Mouse (Mus musculus) forebrain, embryonic 16.5 days (tissue): ENCODE results near the gene Sidt1. TPM values are rescaled to one million over a fixed set of nuclear protein-coding genes. Genes with fewer than 3 reads are reported as not detected.
"Not testable (repeated sequence)": the region's sequence is repeated elsewhere in the genome, so short reads cannot be mapped to it uniquely, and the experiment has no call there.

Experiments used
- ATAC-seq: fragments of 200-750 bp; cut with Nextera tagmentation; 2 replicates; pipeline ENCODE4 v1.8.0; 2017; ENCODE audit warnings: mild to moderate bottlenecking, moderate library complexity
- H3K27ac ChIP-seq: fragments of 300-500 bp; sonication (generic); 2 replicates; pipeline ENCODE4 v1.5.1; 2014; ENCODE audit warnings: low read length, control low read depth
- H3K27me3 ChIP-seq: fragments of 300-500 bp; sonication (generic); replicated peaks from 2 replicates; pipeline ENCODE4 v1.6.1; 2014; ENCODE audit warnings: low read length; ENCODE audit not compliant: control insufficient read depth, insufficient read depth
- H3K36me3 ChIP-seq: fragments of 300-500 bp; sonication (generic); 2 replicates; pipeline ENCODE4 v1.6.1; 2014; ENCODE audit not compliant: control insufficient read depth, insufficient read depth
- H3K4me1 ChIP-seq: fragments of 300-500 bp; sonication (generic); replicated peaks from 2 replicates; pipeline ENCODE4 v1.6.1; 2014; ENCODE audit warnings: low read length; ENCODE audit not compliant: control insufficient read depth, insufficient read depth
- H3K4me2 ChIP-seq: fragments of 300-500 bp; sonication (generic); 2 replicates; pipeline ENCODE4 v1.6.1; 2014; ENCODE audit warnings: mild to moderate bottlenecking, low read length, control low read depth
- H3K4me3 ChIP-seq: fragments of 300-500 bp; sonication (generic); replicated peaks from 2 replicates; pipeline ENCODE4 v1.5.1; 2014; ENCODE audit warnings: mild to moderate bottlenecking, low read length, control low read depth
- H3K9ac ChIP-seq: fragments of 300-500 bp; sonication (generic); replicated peaks from 2 replicates; pipeline ENCODE4 v1.6.1; 2014; ENCODE audit warnings: low read depth, low read length, control low read depth
- H3K9me3 ChIP-seq: fragments of 300-500 bp; sonication (generic); 2 replicates; pipeline ENCODE4 v1.6.1; 2016; ENCODE audit warnings: low read length; ENCODE audit not compliant: control insufficient read depth
- WGBS: fragments of 180-500 bp; shearing (Covaris S2); extraction: QIAGEN DNeasy Blood & Tissue Kit; methylation state at CpG from one replicate; pipeline ENCODE4 v1.1.7; 2014; 5-methylcytosine and 5-hydroxymethylcytosine counted together
- polyA plus RNA-seq: library from polyadenylated mRNA; unstranded; fragments of >200 nt; fragmentation: Nextera tagmentation; extraction: Ambion mirVana; gene quantifications from 2 replicates; pipeline ENCODE4 v1.2.1, GENCODE M21; 2015

The Sidt1 gene
- polyA plus RNA-seq, 1 experiment from 2014 or later: 5.3 TPM

DNA sequence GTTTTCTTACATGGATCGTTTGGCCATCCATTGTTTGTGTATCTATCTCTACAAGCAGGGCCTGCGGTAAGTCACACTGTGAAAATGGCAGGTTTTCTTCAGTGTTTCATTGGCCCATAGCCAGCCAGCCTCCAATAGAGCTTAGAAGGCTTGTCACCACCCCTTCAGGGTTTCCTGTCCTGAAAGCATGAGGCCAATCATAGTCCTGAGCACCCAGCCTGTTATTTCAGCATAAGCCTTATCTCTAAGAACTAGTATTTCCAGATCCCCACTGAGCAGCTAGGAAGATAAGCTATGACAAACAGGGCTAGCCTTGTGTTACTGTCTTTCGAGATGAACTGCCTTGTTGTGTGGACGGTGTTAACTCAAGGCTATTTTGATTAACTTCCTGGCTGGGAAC, 19.6 kb downstream of the Sidt1 start:
- Histone ChIP-seq H3K27me3 (no peaks in the 10 kb centered on the region), H3K9me3 (no peaks in the 10 kb centered on the region), H3K27ac (no peak overlapping the region), H3K4me2 (no peak overlapping the region), H3K4me1 (no peaks in the 10 kb centered on the region), H3K4me3 (no peak overlapping the region), H3K9ac (no peak overlapping the region), H3K36me3 (no peaks in the 10 kb centered on the region)
- ATAC-seq: no peak
- 77% methylated on average over 4 of the region's 4 CpGs for WGBS

DNA sequence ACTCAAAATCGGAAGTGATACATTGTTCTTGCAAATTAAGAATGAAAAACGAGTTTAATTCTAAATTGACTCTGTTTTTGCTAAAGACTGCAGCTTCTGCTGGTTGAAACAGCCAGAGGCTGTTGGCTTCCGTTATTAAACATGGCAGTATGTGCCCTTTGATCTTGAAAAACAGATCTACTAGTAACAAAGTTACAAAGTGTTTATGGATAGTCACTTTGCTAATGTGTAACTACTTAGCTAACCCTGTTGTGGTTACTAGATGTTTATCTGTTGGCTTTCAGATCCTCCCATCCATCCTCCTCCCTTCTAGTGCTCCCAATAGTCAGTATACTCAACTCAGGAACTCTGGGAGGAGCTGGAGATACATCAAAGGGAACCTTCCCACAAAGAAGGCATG, 27.4 kb downstream of the Sidt1 start:
- Histone ChIP-seq H3K4me2 (no peak overlapping the region), H3K9ac (no peak overlapping the region), H3K36me3 (no peaks in the 10 kb centered on the region), H3K27me3 (no peaks in the 10 kb centered on the region), H3K4me3 (no peak overlapping the region), H3K27ac (no peak overlapping the region), H3K9me3 (no peaks in the 10 kb centered on the region), H3K4me1 (0 out of 2 replicates have a peak, but pooled peaks cover 3% of the 10 kb centered on the region)
- ATAC-seq: no peak
- 58% methylated on average over 3 of the region's 3 CpGs for WGBS

DNA sequence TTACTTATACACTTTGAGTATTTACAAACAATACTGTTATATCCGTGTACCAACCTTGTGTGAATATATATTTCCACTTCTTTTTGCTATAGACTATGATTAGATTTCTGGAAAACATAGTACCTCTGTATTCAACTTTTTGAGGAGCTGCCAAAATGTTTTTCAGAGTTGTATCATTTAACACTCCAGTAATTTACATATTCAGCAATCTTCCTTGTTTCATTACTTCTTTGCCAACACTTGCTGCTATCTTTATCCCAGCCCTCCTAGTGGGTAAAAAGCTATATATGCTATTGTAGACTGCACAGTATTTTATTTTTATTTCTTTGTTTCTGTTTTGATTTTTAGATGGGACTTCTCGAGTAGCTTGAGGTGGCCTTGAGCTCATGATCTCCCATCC, 29.2 kb downstream of the Sidt1 start:
- no peak overlapping the region for H3K4me3 ChIP-seq
- ATAC-seq: no peak
- H3K27me3 ChIP-seq: no peaks in the 10 kb centered on the region
- H3K36me3 ChIP-seq: no peaks in the 10 kb centered on the region
- no peaks in the 10 kb centered on the region for H3K9me3 ChIP-seq
- H3K9ac ChIP-seq: no peak overlapping the region
- 0 out of 2 replicates have a peak, but pooled peaks cover 3% of the 10 kb centered on the region for H3K4me1 ChIP-seq
- WGBS: 80% methylated on average over 2 of the region's 2 CpGs
- no peak overlapping the region for H3K4me2 ChIP-seq
- H3K27ac ChIP-seq: no peak overlapping the region

DNA sequence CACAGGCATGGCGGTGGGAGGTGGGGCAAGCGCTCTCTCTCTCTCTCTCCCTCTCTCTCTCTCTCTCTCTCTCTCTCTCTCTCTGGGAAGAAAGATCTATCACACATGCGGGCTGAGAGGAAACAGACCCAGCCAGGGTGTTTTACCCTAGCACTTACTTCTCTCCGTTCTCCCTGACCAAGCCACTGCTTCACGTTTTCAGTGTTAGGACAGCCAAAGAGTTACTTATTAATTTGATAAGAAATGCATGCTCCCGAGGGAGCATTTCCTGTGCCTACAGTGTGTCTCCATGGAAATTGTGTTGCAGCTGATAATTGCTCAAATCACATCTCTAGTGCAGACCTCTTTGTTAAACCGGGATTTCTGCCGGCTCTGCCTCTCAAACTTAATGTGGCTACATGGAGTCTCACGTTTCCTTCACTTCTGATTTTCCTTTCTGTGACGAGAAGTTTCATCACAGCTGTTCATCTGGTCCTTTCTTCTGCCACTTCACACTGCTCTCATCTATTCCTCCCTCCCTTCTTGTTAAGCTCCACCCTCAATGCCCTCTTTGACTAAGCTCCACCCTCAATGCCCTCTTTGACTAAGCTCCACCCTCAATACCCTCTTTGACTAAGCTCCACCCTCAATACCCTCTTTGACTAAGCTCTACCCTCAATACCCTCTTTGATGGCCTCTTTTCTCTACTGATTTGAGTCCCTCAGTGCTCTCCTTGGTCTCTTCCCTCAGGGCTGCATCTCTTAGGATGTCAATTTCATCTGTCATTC, 30.7 kb downstream of the Sidt1 start:
- no peaks in the 10 kb centered on the region for H3K27me3 ChIP-seq
- H3K36me3 ChIP-seq: no peaks in the 10 kb centered on the region
- H3K27ac ChIP-seq: no peak overlapping the region
- WGBS: 49% methylated on average over 10 of the region's 10 CpGs
- no peak overlapping the region for H3K9ac ChIP-seq
- ATAC-seq: no peak
- H3K4me3 ChIP-seq: no peak overlapping the region
- no peaks in the 10 kb centered on the region for H3K9me3 ChIP-seq
- 0 out of 2 replicates have a peak, but pooled peaks cover 3% of the 10 kb centered on the region for H3K4me1 ChIP-seq
- H3K4me2 ChIP-seq: no peak overlapping the region

DNA sequence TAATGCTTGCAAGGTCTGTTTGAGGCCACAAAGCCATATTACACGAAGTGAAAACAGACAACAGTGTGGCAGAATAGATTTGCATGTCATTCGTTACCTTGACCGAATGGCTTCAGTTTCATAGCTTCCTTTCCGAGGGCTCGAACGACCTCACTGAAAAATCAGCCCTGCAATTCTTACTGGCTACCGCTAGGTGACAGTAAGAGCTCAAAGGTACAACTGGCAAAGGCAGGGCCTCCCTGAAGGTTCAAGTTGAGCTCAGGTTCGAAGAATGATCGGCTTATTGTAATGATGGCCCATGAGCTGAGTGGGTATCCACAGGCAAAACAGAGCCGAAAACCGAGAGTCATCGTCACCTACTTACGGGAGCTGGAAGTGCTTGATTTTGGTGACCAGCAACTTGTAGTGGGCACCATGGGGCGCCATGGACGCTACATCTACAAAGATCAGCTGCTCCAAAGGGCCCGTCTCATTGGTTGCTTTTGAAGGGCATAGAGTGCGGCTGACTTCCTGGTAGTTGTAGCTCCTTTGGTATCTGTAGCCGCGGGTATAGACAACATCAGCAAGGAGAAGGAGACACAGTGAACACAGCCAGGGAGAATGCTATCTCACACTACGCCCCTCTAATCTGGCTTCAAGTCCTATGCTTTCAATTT, 33.4 kb downstream of the Sidt1 start:
- Histone ChIP-seq H3K27ac (no peak overlapping the region), H3K9ac (no peak overlapping the region), H3K27me3 (no peaks in the 10 kb centered on the region), H3K36me3 (no peaks in the 10 kb centered on the region), H3K4me1 (0 out of 2 replicates have a peak, but pooled peaks cover 3% of the 10 kb centered on the region), H3K4me3 (no peak overlapping the region), H3K4me2 (no peak overlapping the region), H3K9me3 (no peaks in the 10 kb centered on the region)
- 85% methylated on average over 20 of the region's 20 CpGs for WGBS
- ATAC-seq: no peak

DNA sequence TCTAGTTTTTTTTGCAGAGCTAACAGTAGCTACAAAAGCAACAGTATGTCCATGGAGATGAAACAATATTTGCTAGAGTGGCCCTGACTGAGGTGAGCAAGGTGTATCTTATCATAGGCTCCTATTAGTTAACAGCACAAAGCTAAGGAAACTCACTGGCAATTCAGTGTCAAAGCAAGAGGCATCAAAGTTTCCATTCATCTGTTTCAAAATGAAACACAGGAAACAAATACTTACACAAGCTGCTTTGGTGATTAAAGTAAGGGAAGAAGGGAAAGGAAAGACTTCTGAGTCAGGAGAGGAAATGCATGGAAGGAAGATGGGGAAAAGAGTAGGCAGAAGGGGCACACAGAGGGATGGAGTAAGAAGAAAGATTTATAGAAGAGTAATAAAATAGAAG, 39.0 kb downstream of the Sidt1 start:
- H3K27ac ChIP-seq: no peak overlapping the region

DNA sequence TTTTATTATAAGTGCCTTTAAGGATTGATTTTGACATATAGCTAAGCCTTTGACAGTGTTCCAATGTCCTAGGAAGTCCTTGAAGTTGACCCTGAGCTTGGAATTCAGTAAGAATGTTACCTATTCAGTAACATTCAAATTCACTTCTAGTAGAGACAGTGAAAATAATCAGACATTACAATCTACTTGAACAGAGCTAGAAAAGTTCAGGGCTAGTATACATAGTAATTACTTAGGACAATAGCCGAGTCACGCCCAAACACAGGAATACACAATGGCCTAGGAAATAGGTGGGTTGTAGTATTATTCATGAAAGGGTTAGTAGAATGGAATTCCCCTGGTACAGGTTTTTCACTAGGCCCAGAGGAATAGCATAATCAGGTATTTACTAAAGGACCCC, 40.3 kb downstream of the Sidt1 start:
- H3K4me2 ChIP-seq, ATAC-seq, H3K27me3 ChIP-seq, H3K4me1 ChIP-seq, H3K9me3 ChIP-seq, H3K9ac ChIP-seq, H3K4me3 ChIP-seq, H3K36me3 ChIP-seq, H3K27ac ChIP-seq: not testable (repeated sequence)
- 94% methylated on average over 2 of the region's 2 CpGs for WGBS

More for the DNA sequence above, 39.0 kb downstream of the Sidt1 start:
- H3K9ac ChIP-seq: no peak overlapping the region
- ATAC-seq: no peak
- no peak overlapping the region for H3K4me2 ChIP-seq
- H3K9me3 ChIP-seq: no peaks in the 10 kb centered on the region
- H3K4me1 ChIP-seq: no peaks in the 10 kb centered on the region
- H3K27me3 ChIP-seq: no peaks in the 10 kb centered on the region
- no peaks in the 10 kb centered on the region for H3K36me3 ChIP-seq
- H3K4me3 ChIP-seq: no peak overlapping the region

DNA sequence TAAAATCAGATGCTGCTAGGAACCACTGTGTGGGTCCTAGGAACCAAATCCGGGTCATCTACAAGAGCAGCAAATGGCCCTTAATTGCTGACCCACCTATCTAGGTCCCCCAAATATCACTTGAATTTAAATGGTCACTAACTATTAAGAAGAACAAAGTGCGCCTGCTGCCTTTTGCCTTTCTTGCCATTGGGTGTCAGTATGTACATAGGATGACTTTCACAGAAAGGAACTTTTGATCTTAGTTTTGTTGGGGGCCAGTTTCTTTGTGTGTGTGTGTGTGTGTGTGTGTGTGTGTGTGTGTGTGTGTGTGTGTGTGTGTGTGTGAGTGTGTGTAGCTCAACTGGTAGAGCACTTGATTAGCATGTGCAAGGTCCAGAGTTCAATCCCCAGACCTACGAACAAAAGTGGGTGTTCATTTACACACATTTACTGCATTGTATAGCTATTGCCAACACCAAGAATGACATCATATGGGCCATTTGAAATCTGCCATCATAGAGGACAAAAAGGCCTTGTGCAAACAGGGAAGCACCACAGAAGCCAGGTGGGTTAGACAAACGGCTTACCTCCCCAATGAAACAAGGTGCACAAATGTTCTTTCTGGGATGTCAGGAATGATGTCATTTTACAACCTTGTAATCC, 43.9 kb downstream of the Sidt1 start:
- no peak overlapping the region for H3K9ac ChIP-seq

DNA sequence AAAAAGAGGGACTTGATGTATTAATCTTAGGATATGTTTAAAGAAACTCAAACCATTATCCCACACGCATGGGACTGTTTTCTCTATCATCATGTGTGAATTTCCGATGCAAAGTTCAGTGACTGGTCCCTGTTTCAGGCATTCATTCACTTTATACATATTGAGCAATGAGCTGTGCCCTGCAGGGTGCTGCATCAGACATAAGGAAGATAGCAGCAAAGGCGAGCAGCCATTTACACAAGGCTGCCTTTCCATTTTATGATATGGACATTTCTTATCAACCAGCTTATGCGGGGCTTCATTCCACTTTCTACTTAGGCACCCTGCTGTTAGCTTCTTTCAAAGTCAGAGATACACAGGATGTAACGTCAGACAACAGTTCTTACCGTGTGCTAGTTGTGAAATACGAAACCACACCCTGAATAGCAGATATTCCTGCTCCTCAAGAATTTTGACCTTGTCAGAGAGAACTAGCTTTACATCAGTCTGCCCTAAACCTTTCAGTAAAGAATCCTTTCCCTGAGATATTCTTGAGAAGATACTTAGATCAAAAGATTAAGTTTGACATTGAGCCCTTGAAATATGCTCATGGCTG, 45.5 kb downstream of the Sidt1 start:
- no peak overlapping the region for H3K4me3 ChIP-seq
- 76% methylated on average over 7 of the region's 7 CpGs for WGBS
- no peak overlapping the region for H3K4me2 ChIP-seq
- H3K27me3 ChIP-seq: no peaks in the 10 kb centered on the region
- no peaks in the 10 kb centered on the region for H3K36me3 ChIP-seq
- no peaks in the 10 kb centered on the region for H3K9me3 ChIP-seq
- H3K27ac ChIP-seq: no peak overlapping the region
- no peak for ATAC-seq
- no peaks in the 10 kb centered on the region for H3K4me1 ChIP-seq
- no peak overlapping the region for H3K9ac ChIP-seq

More for the DNA sequence above, 43.9 kb downstream of the Sidt1 start:
- Histone ChIP-seq H3K4me3 (no peak overlapping the region), H3K27me3 (no peaks in the 10 kb centered on the region), H3K36me3 (no peaks in the 10 kb centered on the region), H3K4me1 (no peaks in the 10 kb centered on the region), H3K4me2 (no peak overlapping the region), H3K9me3 (no peaks in the 10 kb centered on the region), H3K27ac (no peak overlapping the region)
- WGBS: 67% methylated on average over 4 of the region's 4 CpGs
- ATAC-seq: no peak
